Mouse (Mus musculus) lung, embryonic 14.5 days (tissue): ENCODE results near the gene Col28a1. TPM values are rescaled to one million over a fixed set of nuclear protein-coding genes. Genes with fewer than 3 reads are reported as not detected.

ENCODE experiments used
- ATAC-seq: fragments of 200-750 bp; cut with Nextera tagmentation; 2 replicates; pipeline ENCODE4 v1.8.0; 2017; ENCODE audit warnings: mild to moderate bottlenecking, moderate TSS enrichment, moderate library complexity; ENCODE audit not compliant: insufficient read depth
- DNase-seq: peaks from one replicate; pipeline ENCODE4 v3.0.0-alpha.2; 2015
- H3K27ac ChIP-seq: fragments of 300-500 bp; sonication (generic); 2 replicates; pipeline ENCODE4 v1.5.1; 2014; ENCODE audit warnings: low read depth, mild to moderate bottlenecking, moderate library complexity
- H3K27me3 ChIP-seq: fragments of 300-500 bp; sonication (generic); 2 replicates; pipeline ENCODE4 v1.6.1; 2014; ENCODE audit warnings: low read length, control low read depth; ENCODE audit not compliant: insufficient read depth
- H3K36me3 ChIP-seq: fragments of 300-500 bp; sonication (generic); 2 replicates; pipeline ENCODE4 v1.6.1; 2014; ENCODE audit warnings: control low read depth; ENCODE audit not compliant: insufficient read depth
- H3K4me1 ChIP-seq: fragments of 300-500 bp; sonication (generic); 2 replicates; pipeline ENCODE4 v1.6.1; 2014; ENCODE audit warnings: antibody characterized with exemption, control low read depth; ENCODE audit not compliant: insufficient read depth
- H3K4me2 ChIP-seq: fragments of 300-500 bp; sonication (generic); 2 replicates; pipeline ENCODE4 v1.6.1; 2014; ENCODE audit warnings: mild to moderate bottlenecking
- H3K4me3 ChIP-seq: fragments of 300-500 bp; sonication (generic); 2 replicates; pipeline ENCODE4 v1.5.1; 2014; ENCODE audit warnings: low read depth, low read length
- H3K9ac ChIP-seq: fragments of 300-500 bp; sonication (generic); 2 replicates; pipeline ENCODE4 v1.6.1; 2014
- H3K9me3 ChIP-seq: fragments of 300-500 bp; sonication (generic); 2 replicates; pipeline ENCODE4 v1.6.1; 2016; ENCODE audit warnings: low read depth, low read length, control low read depth
- CTCF ChIP-seq: IDR thresholded peaks from 2 replicates; pipeline ENCODE4 v1.5.1; 2016; ENCODE audit warnings: antibody characterized with exemption, low read depth
- WGBS: fragments of 180-500 bp; shearing (Covaris S2); extraction: QIAGEN DNeasy Blood & Tissue Kit; methylation state at CpG from one replicate; pipeline ENCODE4 v1.1.7; 2014; 5-methylcytosine and 5-hydroxymethylcytosine counted together
- polyA plus RNA-seq: library from polyadenylated mRNA; unstranded; fragments of >200 nt; fragmentation: Nextera tagmentation; extraction: Ambion mirVana; gene quantifications from 2 replicates; pipeline ENCODE4 v1.2.1, GENCODE M21; 2014

Col28a1 gene
- polyA plus RNA-seq, 1 experiment from 2014 or later = 1.3 TPM

GRCm38 (mm10) chr6:8067124-8067523, 125.3 kb downstream of the Col28a1 start:
- no peak for TF ChIP-seq CTCF
- Histone ChIP-seq H3K36me3 (no peaks in the 10 kb centered on the region), H3K27me3 (no peaks in the 10 kb centered on the region), H3K9ac (no peak overlapping the region), H3K4me2 (no peak overlapping the region), H3K4me3 (no peak overlapping the region), H3K27ac (no peak overlapping the region), H3K9me3 (no peaks in the 10 kb centered on the region), H3K4me1 (no peaks in the 10 kb centered on the region)
- DNase-seq (no peak), ATAC-seq (no peak)
- WGBS = 85% methylated on average over 3 of the region's 3 CpGs

DNA sequence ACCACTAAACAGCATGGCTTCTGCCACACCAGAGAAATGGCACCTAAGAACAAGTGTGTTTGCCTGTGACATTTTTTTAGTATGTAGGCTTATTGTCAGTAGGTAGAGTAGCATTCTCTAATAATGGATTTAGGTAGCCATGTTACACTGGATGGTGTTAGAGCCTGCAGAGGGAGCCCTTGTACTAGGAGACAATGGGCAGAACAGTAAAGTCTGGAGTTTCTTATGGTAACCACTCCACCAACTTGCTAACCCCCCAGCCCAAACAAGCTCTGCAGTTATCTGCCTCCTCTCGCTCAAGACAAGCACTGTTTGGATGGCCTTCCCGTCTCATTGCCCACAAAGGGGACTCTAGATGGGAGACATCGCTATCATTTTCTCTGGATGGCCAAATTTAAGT, 126.2 kb downstream of the Col28a1 start:
- Histone ChIP-seq H3K9me3 (no peaks in the 10 kb centered on the region), H3K4me2 (no peak overlapping the region), H3K36me3 (no peaks in the 10 kb centered on the region), H3K4me3 (no peak overlapping the region), H3K27ac (no peak overlapping the region), H3K9ac (no peak overlapping the region), H3K27me3 (no peaks in the 10 kb centered on the region), H3K4me1 (no peaks in the 10 kb centered on the region)
- DNase-seq = peak; percentile 69
- peak; percentile 68 for TF ChIP-seq CTCF
- ATAC-seq = peak; percentile 60
- WGBS = 47% methylated on average over 3 of the region's 3 CpGs

GRCm38 (mm10) chr6:8059199-8059598, 133.2 kb downstream of the Col28a1 start:
- Histone ChIP-seq H3K27ac (no peak overlapping the region), H3K9ac (no peak overlapping the region), H3K4me3 (no peak overlapping the region), H3K27me3 (no peaks in the 10 kb centered on the region), H3K9me3 (no peaks in the 10 kb centered on the region), H3K36me3 (no peaks in the 10 kb centered on the region), H3K4me2 (no peak overlapping the region), H3K4me1 (no peaks in the 10 kb centered on the region)
- DNase-seq (no peak), ATAC-seq (no peak)
- TF ChIP-seq CTCF = no peak
- 79% methylated on average over 7 of the region's 7 CpGs for WGBS

DNA sequence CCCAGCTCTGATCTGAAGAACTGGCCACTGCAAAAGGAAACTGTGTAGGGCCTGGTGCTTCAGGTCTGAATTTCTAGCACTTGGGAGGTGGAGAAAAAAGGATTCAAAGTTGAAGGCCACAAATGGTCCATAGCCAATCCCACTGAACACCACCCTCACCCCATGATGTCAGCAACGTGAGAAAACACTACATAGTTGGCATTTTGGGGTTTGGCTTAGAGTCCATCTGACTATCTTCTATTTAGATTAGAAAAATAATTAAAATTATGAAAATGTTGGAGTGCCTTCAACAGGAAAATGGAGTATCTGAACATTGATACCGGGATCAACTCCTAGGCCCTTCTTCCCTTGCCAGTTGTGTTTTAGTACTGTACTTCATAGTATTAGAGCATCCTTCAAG, 144.2 kb downstream of the Col28a1 start:
- DNase-seq (no peak), ATAC-seq (no peak)
- WGBS = 80% methylated on average over 2 of the region's 2 CpGs
- Histone ChIP-seq H3K27me3 (no peaks in the 10 kb centered on the region), H3K4me3 (no peak overlapping the region), H3K4me2 (no peak overlapping the region), H3K27ac (no peak overlapping the region), H3K36me3 (no peaks in the 10 kb centered on the region), H3K9ac (no peak overlapping the region), H3K4me1 (no peaks in the 10 kb centered on the region), H3K9me3 (no peaks in the 10 kb centered on the region)
- TF ChIP-seq CTCF = no peak

GRCm38 (mm10) chr6:8046446-8046845, 146.0 kb downstream of the Col28a1 start:
- no peaks in the 10 kb centered on the region for H3K9me3 ChIP-seq
- ATAC-seq (no peak), DNase-seq (peak; percentile 35)
- no peaks in the 10 kb centered on the region for H3K27me3 ChIP-seq
- TF ChIP-seq CTCF = no peak
- H3K4me3 ChIP-seq = no peak overlapping the region
- no peak overlapping the region for H3K27ac ChIP-seq
- no peaks in the 10 kb centered on the region for H3K36me3 ChIP-seq
- H3K9ac ChIP-seq = no peak overlapping the region
- 31% methylated on average over 4 of the region's 4 CpGs for WGBS
- no peak overlapping the region for H3K4me2 ChIP-seq
- no peaks in the 10 kb centered on the region for H3K4me1 ChIP-seq

DNA sequence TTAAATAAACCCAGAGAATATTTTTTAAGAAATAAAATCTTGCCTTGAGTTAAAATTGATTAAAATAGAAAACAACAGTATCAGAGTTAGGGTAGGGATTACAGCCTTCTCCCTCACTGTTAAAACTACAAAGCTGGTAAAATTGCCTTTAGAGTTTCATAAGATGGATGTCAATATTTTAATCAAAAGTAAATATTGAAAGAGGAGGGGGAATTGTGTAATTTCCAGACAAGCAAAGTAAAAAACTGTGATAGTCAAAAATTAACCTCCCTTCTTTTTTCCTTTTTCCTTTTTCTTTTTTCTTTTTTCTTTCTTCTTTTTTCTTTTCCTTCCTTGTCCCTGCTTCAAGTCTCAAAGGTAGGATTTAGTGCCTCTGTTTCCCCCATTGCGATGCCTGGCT, 146.6 kb downstream of the Col28a1 start:
- no peak overlapping the region for H3K9ac ChIP-seq
- no peak for TF ChIP-seq CTCF
- no peak overlapping the region for H3K4me2 ChIP-seq
- DNase-seq = no peak
- 76% methylated on average over 1 of the region's 1 CpGs for WGBS
- no peaks in the 10 kb centered on the region for H3K27me3 ChIP-seq
- no peak overlapping the region for H3K27ac ChIP-seq
- H3K4me1 ChIP-seq = no peaks in the 10 kb centered on the region
- H3K9me3 ChIP-seq = no peaks in the 10 kb centered on the region
- H3K4me3 ChIP-seq = no peak overlapping the region
- H3K36me3 ChIP-seq = no peaks in the 10 kb centered on the region
- ATAC-seq = no peak

DNA sequence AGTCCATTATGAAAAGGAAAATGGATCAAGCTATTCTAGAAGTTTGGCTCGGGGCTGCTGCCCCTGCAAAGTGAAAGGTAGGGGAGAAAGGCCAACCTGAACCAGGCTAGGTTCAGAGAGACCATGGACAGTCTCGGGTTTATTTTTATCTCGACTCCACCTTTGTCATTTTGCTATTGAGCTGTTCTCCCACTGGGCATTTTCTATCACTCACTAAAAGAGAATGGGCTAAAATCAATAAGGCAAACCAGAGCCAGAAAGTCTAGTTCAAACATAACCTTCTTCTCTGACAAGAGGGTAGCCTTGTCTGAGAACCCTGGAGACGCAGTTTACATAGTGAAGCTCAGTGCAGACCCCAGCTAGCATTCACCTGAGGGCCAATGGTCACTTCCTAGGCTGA, 163.7 kb downstream of the Col28a1 start:
- WGBS = 58% methylated on average over 4 of the region's 4 CpGs
- no peaks in the 10 kb centered on the region for H3K27me3 ChIP-seq
- H3K4me1 ChIP-seq = no peaks in the 10 kb centered on the region
- TF ChIP-seq CTCF = no peak
- no peak overlapping the region for H3K9ac ChIP-seq
- H3K36me3 ChIP-seq = no peaks in the 10 kb centered on the region
- ATAC-seq = no peak
- H3K4me3 ChIP-seq = no peak overlapping the region
- H3K9me3 ChIP-seq = no peaks in the 10 kb centered on the region
- DNase-seq = no peak
- no peak overlapping the region for H3K27ac ChIP-seq
- no peak overlapping the region for H3K4me2 ChIP-seq
